Mouse (Mus musculus): ENCODE measurements around the gene Smim7. TPM values are rescaled to one million over a fixed set of nuclear protein-coding genes. Genes with fewer than 3 reads are reported as not detected.

The Smim7 gene
- total RNA-seq, 2 experiments from 2014 or later: 125 to 134 TPM

- intact Hi-C loops (cut with DNase I): loop anchor here (1.0 to 5.0 kb wide), 3 partner anchors 23 to 126 kb away; partner anchors contain the start of genes Eps15l1, Slc35e1 and Smim7
- DNase-seq (ENCODE audit: low spot score): peak; percentile 9
Measured at GRCm38 (mm10) chr8:72548644-72549313, 22.1 kb downstream of the Smim7 start.

DNA sequence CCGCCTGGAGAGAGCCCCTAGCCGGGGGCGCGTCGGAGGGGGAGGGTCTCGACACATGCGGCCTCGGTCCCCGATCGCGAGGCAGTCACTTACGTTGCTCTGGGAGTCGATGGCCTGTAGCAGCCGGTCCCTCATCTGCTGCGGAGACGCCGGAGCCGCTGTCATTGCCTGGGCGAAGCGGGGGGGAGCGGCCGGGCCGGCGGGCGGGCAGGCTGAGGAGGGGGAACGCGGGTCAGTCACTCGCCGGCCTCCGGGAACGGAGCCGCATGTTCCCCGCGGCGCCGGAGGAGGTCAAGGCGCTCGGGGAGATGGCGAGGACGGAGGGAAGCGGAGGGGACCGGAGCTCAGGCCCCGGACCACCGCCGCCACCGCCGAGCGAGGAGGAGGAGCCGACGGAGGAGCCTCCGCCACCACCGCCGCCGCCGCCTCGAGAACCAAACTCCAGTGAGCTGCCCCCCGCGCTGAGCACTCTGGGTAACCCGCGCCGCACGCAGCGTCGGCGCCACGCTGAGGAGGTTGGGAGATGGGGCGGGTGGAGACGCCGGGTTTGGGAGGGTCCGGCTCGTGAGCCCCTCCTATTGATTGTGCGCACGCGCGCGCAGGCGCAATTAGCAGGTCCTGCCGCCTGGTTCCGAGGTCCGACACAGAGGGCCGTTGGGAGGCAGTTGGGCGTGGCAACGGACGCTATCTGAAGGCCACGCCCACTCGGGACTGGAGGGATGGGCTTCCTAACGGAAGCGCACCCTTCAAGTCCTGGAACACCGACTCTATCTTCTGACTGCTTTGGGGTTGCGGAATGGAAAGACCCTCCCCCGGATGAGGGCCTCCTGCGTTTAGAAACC, 22.9 kb downstream of the Smim7 start, which contains the start of gene Med26:
Med26 (minus strand) TSS at position 469 of the 842 bp plus-strand sequence.
- DNase-seq (ENCODE audit: low spot score): peak; percentile 99
- intact Hi-C loops (cut with DNase I): loop anchor here (1.0 to 5.0 kb wide), 3 partner anchors 23 to 126 kb away; partner anchors contain the start of genes Eps15l1, Slc35e1 and Smim7

DNA sequence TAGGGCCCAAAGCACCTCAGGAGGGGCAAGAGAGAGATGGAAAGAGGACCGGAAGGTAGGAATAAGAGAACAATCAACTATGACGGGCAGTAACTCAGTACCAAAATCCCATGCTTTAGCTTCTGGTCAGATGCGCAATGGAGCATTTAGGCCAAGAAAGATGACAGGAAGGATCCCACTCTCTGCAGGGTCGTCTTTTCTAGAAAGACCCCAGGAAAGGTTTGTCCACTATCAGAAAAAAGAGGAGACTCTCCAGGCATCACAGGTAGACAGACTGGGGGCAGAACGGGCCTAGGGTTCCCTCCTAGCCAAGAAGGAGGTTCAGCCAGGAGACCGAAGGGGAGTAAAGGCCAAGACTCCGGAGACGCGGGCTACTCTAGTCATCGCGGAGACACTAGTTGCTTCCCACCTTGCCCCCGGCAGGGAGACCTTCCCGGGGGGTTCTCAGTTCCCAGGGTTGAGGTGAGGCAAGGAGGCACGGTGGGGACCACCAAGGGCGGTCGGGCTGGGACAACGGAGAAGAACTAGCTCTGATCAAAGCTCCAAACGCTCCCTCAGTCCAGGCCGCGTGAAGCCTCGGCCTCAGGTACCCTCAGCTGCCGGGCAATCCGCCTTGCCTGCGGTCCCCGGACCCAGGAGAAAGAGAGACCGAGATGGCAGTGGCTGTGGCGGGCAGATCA, 23.6 kb downstream of the Smim7 start:
- intact Hi-C loops (cut with DNase I): loop anchor here (5.0 kb wide), 1 partner anchor 125 kb away; the partner anchor contains the start of gene Eps15l1
- peak; percentile 13 for DNase-seq (ENCODE audit: low spot score)

DNA sequence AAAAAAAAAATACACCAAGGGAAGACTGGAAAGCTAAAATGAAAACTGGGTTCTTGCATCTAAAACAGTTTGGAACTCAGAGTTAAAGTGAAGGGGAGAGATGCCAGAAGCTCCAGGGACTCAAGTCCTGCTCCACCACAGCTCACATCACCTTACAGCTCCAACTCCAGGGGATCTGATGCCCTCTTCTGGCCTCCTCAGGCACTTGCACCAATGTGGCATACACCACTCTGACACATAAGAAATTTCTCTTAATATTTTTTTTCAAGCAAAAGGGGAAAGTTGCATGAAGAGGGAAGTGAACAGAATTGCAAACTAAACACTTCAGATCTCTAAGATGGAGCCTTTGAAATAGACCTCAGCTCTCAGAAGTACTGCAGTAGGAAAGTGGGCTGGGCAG, 31.7 kb downstream of the Smim7 start:
- no peak for DNase-seq (ENCODE audit: low spot score)
- intact Hi-C loops (cut with DNase I): no loop called here

DNA sequence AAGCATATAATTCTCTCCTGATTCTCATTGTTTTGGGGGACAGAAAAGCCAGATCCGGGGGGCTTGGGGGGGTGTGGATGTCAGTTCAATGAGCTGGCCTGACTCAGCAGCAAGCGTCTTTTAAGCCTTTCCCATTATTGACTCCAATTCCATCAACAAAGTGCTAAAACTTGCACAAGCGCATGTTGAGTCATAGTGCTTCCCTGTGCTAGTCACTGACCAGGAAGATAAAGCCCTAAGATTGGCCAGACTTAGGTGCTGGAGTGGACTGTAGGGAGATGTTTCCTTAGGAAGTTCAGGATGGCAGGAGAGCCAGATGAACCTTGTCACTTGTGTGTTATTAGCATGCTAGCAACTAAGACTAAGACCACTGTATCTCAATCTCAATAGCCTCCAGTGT, 36.0 kb downstream of the Smim7 start:
- intact Hi-C loops (cut with DNase I): no loop called here
- DNase-seq (ENCODE audit: low spot score): no peak

DNA sequence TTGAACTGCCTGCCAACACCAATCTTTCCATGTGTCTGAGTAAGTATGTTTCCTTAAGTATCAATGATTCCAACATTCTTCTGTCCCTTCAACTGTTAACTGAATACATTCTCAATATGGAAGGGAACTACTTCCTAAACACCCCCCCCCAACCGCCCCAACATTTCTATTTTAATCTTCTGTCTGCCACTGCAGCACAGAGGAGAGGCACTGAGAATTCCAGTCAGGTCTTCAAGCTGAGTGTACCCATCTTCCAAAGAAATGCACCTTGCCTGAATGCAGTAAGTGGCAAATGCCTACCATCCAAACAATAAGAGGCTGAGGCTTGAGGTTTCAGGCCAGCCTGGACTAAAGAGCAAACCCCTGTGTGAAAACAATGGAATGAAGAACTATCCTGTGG, 38.8 kb downstream of the Smim7 start:
- no peak for DNase-seq (ENCODE audit: low spot score)
- intact Hi-C loops (cut with DNase I): no loop called here

DNA sequence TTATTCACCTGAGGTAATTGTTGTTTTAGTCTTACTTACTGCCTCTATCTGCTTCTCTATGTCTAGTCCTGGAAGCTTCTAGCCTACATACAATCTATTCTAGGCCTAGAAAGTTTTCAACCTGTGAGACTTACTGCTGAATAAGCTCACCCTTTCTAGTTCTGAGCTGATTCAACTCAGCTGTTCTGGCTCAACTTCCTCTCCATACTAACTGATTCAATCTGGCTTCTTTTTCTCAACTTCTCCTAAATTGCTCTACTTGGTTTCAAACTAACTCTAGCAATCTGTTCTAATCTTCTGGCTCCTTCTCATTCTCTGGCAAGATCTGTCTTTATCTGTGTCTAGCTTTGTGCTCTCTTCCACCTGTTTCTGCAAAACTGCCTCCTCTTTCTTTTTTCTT, 49.0 kb downstream of the Smim7 start:
- DNase-seq (ENCODE audit: low spot score): no peak
- intact Hi-C loops (cut with DNase I): no loop called here

DNA sequence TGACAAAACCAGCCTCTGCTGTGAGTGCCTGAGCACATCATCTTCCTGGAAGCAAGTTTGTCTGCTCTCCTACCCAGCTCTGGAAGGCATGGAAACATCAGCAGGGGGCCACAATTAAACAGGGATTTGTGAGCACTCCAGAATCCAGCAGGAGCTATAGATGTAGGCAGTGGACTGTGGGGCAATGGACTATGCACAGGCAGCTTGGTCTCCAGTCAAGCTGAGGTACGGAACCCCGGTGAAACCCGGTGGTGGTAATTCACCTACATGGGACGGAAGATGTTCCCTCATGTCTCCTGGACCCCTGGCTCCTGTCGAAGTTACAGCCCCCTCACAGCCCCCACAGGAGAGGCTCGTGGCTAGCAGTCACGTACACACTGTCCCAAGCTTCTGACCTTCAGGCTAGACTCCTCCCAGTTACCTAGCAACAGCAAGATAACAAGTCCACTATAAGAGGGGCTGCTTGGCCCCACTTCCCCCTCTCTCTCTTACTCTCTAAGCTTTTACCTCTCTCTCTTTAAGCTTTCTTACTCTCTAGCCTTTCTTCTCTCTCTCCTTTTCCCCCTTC, 53.4 kb downstream of the Smim7 start:
- intact Hi-C loops (cut with DNase I): no loop called here
- DNase-seq (ENCODE audit: low spot score): no peak

Small RNAs within 50 kb of the gene (microRNA-seq; reads per million reads assigned to microRNA genes)
- not detected for gene Gm28019

Other genes starting within 250 kb of the Smim7 start
- gene Eps15l1, start 149.6 kb downstream of the Smim7 start, total RNA-seq (2021): 10 to 100 TPM; 38.9 to 41.8 TPM
- 10 to 100 TPM; 13.1 to 15.4 TPM for gene Calr3, start 127.2 kb downstream of the Smim7 start, total RNA-seq (2021)
- 1 to 10 TPM; 4.6 to 7.5 TPM for gene 1700030K09Rik, start 127.2 kb downstream of the Smim7 start, total RNA-seq (2021)
- gene Cherp, start 95.9 kb downstream of the Smim7 start, total RNA-seq (2021): 10 to 100 TPM; 33.5 to 35.2 TPM
- gene Slc35e1, start 78.5 kb downstream of the Smim7 start, total RNA-seq (2021): 10 to 100 TPM; 70.1 to 70.3 TPM
- 1 to 10 TPM; 7.7 to 9.1 TPM for gene Med26, start 22.8 kb downstream of the Smim7 start, total RNA-seq (2021)
- 100 to 1,000 TPM; 453 to 459 TPM for gene Tmem38a, start 967 bp upstream of the Smim7 start, total RNA-seq (2021)
- under 1 TPM; 0.36 to 0.57 TPM for gene Nwd1, start 75.6 kb upstream of the Smim7 start, total RNA-seq (2021)
- gene Sin3b, start 152.2 kb upstream of the Smim7 start, total RNA-seq (2021): 10 to 100 TPM; 77.1 to 78.3 TPM
- gene F2rl3, start 190.8 kb upstream of the Smim7 start, total RNA-seq (2021): 1 to 10 TPM; 1.3 to 1.9 TPM

All from heart, postnatal 25 days (tissue).